Mouse (Mus musculus) embryonic facial prominence, embryonic 14.5 days (tissue): ENCODE measurements around the gene Fam107a. TPM values are rescaled to one million over a fixed set of nuclear protein-coding genes. Genes with fewer than 3 reads are reported as not detected.

Experiments used
- ATAC-seq: fragments of 200-750 bp; cut with Nextera tagmentation; 2 replicates; pipeline ENCODE4 v1.8.0; 2017; ENCODE audit warnings: low read depth, moderate number of reproducible peaks, moderate TSS enrichment
- DNase-seq: peaks from one replicate; pipeline ENCODE4 v3.0.0-alpha.2; 2015; ENCODE audit warnings: low spot score
- H3K27ac ChIP-seq: fragments of 300-500 bp; sonication (generic); replicated peaks from 2 replicates; pipeline ENCODE4 v1.5.1; 2014; ENCODE audit warnings: low read depth, mild to moderate bottlenecking, low read length, moderate library complexity
- H3K27me3 ChIP-seq: fragments of 300-500 bp; sonication (generic); replicated peaks from 2 replicates; pipeline ENCODE4 v1.6.1; 2014; ENCODE audit warnings: low read length; ENCODE audit not compliant: control insufficient read depth, insufficient read depth
- H3K36me3 ChIP-seq: fragments of 300-500 bp; sonication (generic); 2 replicates; pipeline ENCODE4 v1.6.1; 2014; ENCODE audit warnings: low read length, mixed read lengths; ENCODE audit not compliant: control insufficient read depth, insufficient read depth
- H3K4me1 ChIP-seq: fragments of 300-500 bp; sonication (generic); 2 replicates; pipeline ENCODE4 v1.6.1; 2014; ENCODE audit warnings: antibody characterized with exemption, low read length; ENCODE audit not compliant: control insufficient read depth, insufficient read depth
- H3K4me2 ChIP-seq: fragments of 300-500 bp; sonication (generic); 2 replicates; pipeline ENCODE4 v1.6.1; 2014; ENCODE audit warnings: low read depth, mild to moderate bottlenecking, low read length, moderate library complexity, mixed read lengths
- H3K4me3 ChIP-seq: fragments of 300-500 bp; sonication (generic); 2 replicates; pipeline ENCODE4 v1.5.1; 2014; ENCODE audit warnings: low read depth, mild to moderate bottlenecking, low read length
- H3K9ac ChIP-seq: fragments of 300-500 bp; sonication (generic); 2 replicates; pipeline ENCODE4 v1.6.1; 2014; ENCODE audit warnings: low read depth, mild to moderate bottlenecking, low read length, moderate library complexity, mixed read lengths
- H3K9me3 ChIP-seq: fragments of 300-500 bp; sonication (generic); 2 replicates; pipeline ENCODE4 v1.6.1; 2016; ENCODE audit warnings: low read length; ENCODE audit not compliant: control insufficient read depth
- WGBS: fragments of 180-500 bp; shearing (Covaris S2); extraction: QIAGEN DNeasy Blood & Tissue Kit; methylation state at CpG from one replicate; pipeline ENCODE4 v1.1.7; 2014; 5-methylcytosine and 5-hydroxymethylcytosine counted together
- polyA plus RNA-seq: library from polyadenylated mRNA; unstranded; fragments of >200 nt; fragmentation: Nextera tagmentation; extraction: Ambion mirVana; gene quantifications from 2 replicates; pipeline ENCODE4 v1.2.1, GENCODE M21; 2014

Gene Fam107a
- polyA plus RNA-seq, 1 experiment from 2014 or later: 0.85 TPM

- Histone ChIP-seq H3K9ac (no peak overlapping the region; the same call in 1 of the 2 replicates), H3K9me3 (no peaks in the 10 kb centered on the region), H3K36me3 (no peaks in the 10 kb centered on the region), H3K4me1 (no peaks in the 10 kb centered on the region), H3K4me2 (no peak overlapping the region), H3K27me3 (no peaks in the 10 kb centered on the region), H3K27ac (no peak overlapping the region), H3K4me3 (no peak overlapping the region)
- no peak for DNase-seq
- no peak for ATAC-seq
- 34% methylated on average over 7 of the region's 7 CpGs for WGBS
Measured at GRCm38 (mm10) chr14:8257521-8258334, 60.1 kb downstream of the Fam107a start.

GRCm38 (mm10) chr14:8256881-8257280 is 60.9 kb downstream of the Fam107a start:
- 73% methylated on average over 5 of the region's 5 CpGs for WGBS

GRCm38 (mm10) chr14:8256072-8256471 is 61.8 kb downstream of the Fam107a start:
- Histone ChIP-seq H3K4me2 (no peak overlapping the region), H3K4me1 (no peaks in the 10 kb centered on the region), H3K9me3 (no peaks in the 10 kb centered on the region), H3K27ac (no peak overlapping the region), H3K36me3 (no peaks in the 10 kb centered on the region), H3K4me3 (no peak overlapping the region), H3K27me3 (no peaks in the 10 kb centered on the region), H3K9ac (no peak overlapping the region)
- ATAC-seq: no peak
- peak; percentile 29 for DNase-seq
- 69% methylated on average over 6 of the region's 6 CpGs for whole genome bisulfite sequencing

More at GRCm38 (mm10) chr14:8256881-8257280, 60.9 kb downstream of the Fam107a start:
- H3K36me3 ChIP-seq: no peaks in the 10 kb centered on the region
- no peak overlapping the region for H3K27ac ChIP-seq
- no peak overlapping the region for H3K4me3 ChIP-seq
- DNase-seq: no peak
- H3K27me3 ChIP-seq: no peaks in the 10 kb centered on the region
- ATAC-seq: no peak
- H3K9me3 ChIP-seq: no peaks in the 10 kb centered on the region
- no peak overlapping the region for H3K9ac ChIP-seq
- H3K4me2 ChIP-seq: no peak overlapping the region
- no peaks in the 10 kb centered on the region for H3K4me1 ChIP-seq

- DNase-seq: peak; percentile 77
- no peak overlapping the region for H3K4me2 ChIP-seq
- ATAC-seq: peak; percentile 27; the same call in 1 of the 2 replicates
Measured at GRCm38 (mm10) chr14:8255076-8255729, 62.6 kb downstream of the Fam107a start.

GRCm38 (mm10) chr14:8251330-8251885 is 66.4 kb downstream of the Fam107a start:
- WGBS: 87% methylated on average over 8 of the region's 8 CpGs
- Histone ChIP-seq H3K9me3 (no peaks in the 10 kb centered on the region), H3K27ac (no peak overlapping the region), H3K4me1 (no peaks in the 10 kb centered on the region), H3K4me3 (no peak overlapping the region), H3K27me3 (no peaks in the 10 kb centered on the region), H3K4me2 (no peak overlapping the region), H3K36me3 (no peaks in the 10 kb centered on the region), H3K9ac (no peak overlapping the region)
- ATAC-seq (no peak), DNase-seq (no peak)

More at GRCm38 (mm10) chr14:8255076-8255729, 62.6 kb downstream of the Fam107a start:
- WGBS: 69% methylated on average over 7 of the region's 7 CpGs
- no peaks in the 10 kb centered on the region for H3K4me1 ChIP-seq
- no peak overlapping the region for H3K9ac ChIP-seq
- H3K27me3 ChIP-seq: no peaks in the 10 kb centered on the region
- no peak overlapping the region for H3K4me3 ChIP-seq
- no peak overlapping the region for H3K27ac ChIP-seq
- H3K9me3 ChIP-seq: no peaks in the 10 kb centered on the region
- no peaks in the 10 kb centered on the region for H3K36me3 ChIP-seq

GRCm38 (mm10) chr14:8250141-8250871 is 67.5 kb downstream of the Fam107a start:
- no peaks in the 10 kb centered on the region for H3K9me3 ChIP-seq
- no peak for ATAC-seq

GRCm38 (mm10) chr14:8249206-8249605 is 68.6 kb downstream of the Fam107a start:
- H3K4me1 ChIP-seq: no peaks in the 10 kb centered on the region
- ATAC-seq (no peak), DNase-seq (no peak)
- no peak overlapping the region for H3K4me3 ChIP-seq
- H3K36me3 ChIP-seq: no peaks in the 10 kb centered on the region
- H3K27ac ChIP-seq: no peak overlapping the region
- H3K4me2 ChIP-seq: no peak overlapping the region
- H3K9ac ChIP-seq: no peak overlapping the region
- no peaks in the 10 kb centered on the region for H3K27me3 ChIP-seq
- 86% methylated on average over 1 of the region's 1 CpGs for WGBS
- H3K9me3 ChIP-seq: no peaks in the 10 kb centered on the region

More at GRCm38 (mm10) chr14:8250141-8250871, 67.5 kb downstream of the Fam107a start:
- WGBS: 71% methylated on average over 9 of the region's 9 CpGs
- H3K4me2 ChIP-seq: no peak overlapping the region
- H3K9ac ChIP-seq: no peak overlapping the region
- no peaks in the 10 kb centered on the region for H3K4me1 ChIP-seq
- H3K36me3 ChIP-seq: no peaks in the 10 kb centered on the region
- H3K27me3 ChIP-seq: no peaks in the 10 kb centered on the region
- H3K27ac ChIP-seq: no peak overlapping the region
- no peak overlapping the region for H3K4me3 ChIP-seq
- DNase-seq: no peak

GRCm38 (mm10) chr14:8246878-8247277 is 70.9 kb downstream of the Fam107a start:
- no peak overlapping the region for H3K27ac ChIP-seq
- 78% methylated on average over 8 of the region's 8 CpGs for WGBS
- DNase-seq (no peak), ATAC-seq (no peak)
- no peak overlapping the region for H3K9ac ChIP-seq
- H3K4me3 ChIP-seq: no peak overlapping the region
- no peaks in the 10 kb centered on the region for H3K36me3 ChIP-seq
- no peak overlapping the region for H3K4me2 ChIP-seq
- H3K9me3 ChIP-seq: no peaks in the 10 kb centered on the region
- no peaks in the 10 kb centered on the region for H3K4me1 ChIP-seq
- no peaks in the 10 kb centered on the region for H3K27me3 ChIP-seq
